ENCODE assay signal across 12 mouse cellular contexts in genomic region chr16:28454821-28455220, GRCm38 (mm10).
"Had no signal": no experiment of that assay in that cellular context is flagged by ENCODE, and none has a peak within 500 bp of the region (broad histone marks: within the 10 kb centered on the region; RNA-seq: fewer than 3 reads in every experiment).

No protein-coding gene starts in this region.

- DNase-seq: kidney, postnatal 10 days; kidney, postnatal 36 days; layer of hippocampus, adult 9-11 months; liver; lung, adult 18-20 months; lung, postnatal 10 days; lung, postnatal 4 days; midbrain, embryonic 14.5 days; thymus, adult 2 months; thymus, postnatal 14 days; thymus, postnatal 4 days had no signal

- ATAC-seq: liver, embryonic 12.5 days had no signal
